ENCODE assay signal across 8 mouse cellular contexts in genomic region chr1:134638522-134638921, GRCm38 (mm10). TPM values are rescaled to one million over a fixed set of nuclear protein-coding genes. Genes with fewer than 3 reads are reported as not detected.
DNase-seq lines count a peak whose midpoint lies in the region; ATAC-seq and TF ChIP-seq lines count a peak whose summit lies in the region.

No protein-coding gene starts in this region.

- TF ChIP-seq CTCF in gastrocnemius, adult 2 months (IDR thresholded peaks at IDR 0.05), result peak; percentile 53

- ATAC-seq in megakaryocyte-erythroid progenitor cell, adult 5-6 weeks (replicated peaks; ENCODE audit: low FRiP score, low TSS enrichment, poor library complexity, severe bottlenecking), result peak; percentile 41; the same call in 1 of the 2 replicates

- H3K4me3 ChIP-seq in gastrocnemius, adult 2 months, result no peak overlapping the region

- DNase-seq in gastrocnemius, adult 2 months, result peak; percentile 45
- no peak for DNase-seq in gastrocnemius, adult 18-20 months (ENCODE audit: low spot score)
- DNase-seq in ovary, adult 18-20 months (ENCODE audit: low spot score), result peak; percentile 16
- no peak for DNase-seq in ovary, postnatal 10 days (ENCODE audit: low spot score)
- peak; percentile 77 to 86 for DNase-seq in cerebellum, postnatal 25 days
- DNase-seq in kidney, postnatal 14 days, result peak; percentile 55
- no peak for DNase-seq in natural killer cell, adult 2 months (ENCODE audit: low spot score in 2 of 2)

- H3K27ac ChIP-seq in gastrocnemius, adult 2 months, result no peak overlapping the region

- intact Hi-C loops in gastrocnemius, adult 2 months (cut with DNase I), result loop anchor here (10.0 kb wide), 1 partner anchor 196 kb away; no protein-coding TSS in a partner anchor

RNA-seq across cellular contexts. Expression of gene Syt2, which starts 8.0 kb away (rescaled TPM):
- total RNA-seq in gastrocnemius, adult 2 months (2021), result not detected
- total RNA-seq in gastrocnemius, adult 18-20 months (2021), result not detected
- 0.33 TPM in 1 of 2 replicates, not detected in the other for total RNA-seq in megakaryocyte-erythroid progenitor cell, adult 5-6 weeks (2014; fragmentation: Nextera tagmentation)
- 0.05 TPM in 1 of 2 replicates, not detected in the other for total RNA-seq in megakaryocyte-erythroid progenitor cell, adult 5-6 weeks (2017)

Comparison
In these comparisons a context has a peak if more than half of its experiments do, and no peak if none do; other contexts are left out.
1. DNase-seq: peak in gastrocnemius, adult 2 months (single experiment), ovary, adult 18-20 months (single experiment), cerebellum, postnatal 25 days (2 of 2) and kidney, postnatal 14 days (single experiment); none in gastrocnemius, adult 18-20 months (single experiment), ovary, postnatal 10 days (single experiment) and natural killer cell, adult 2 months (0 of 2).